Mouse (Mus musculus) skeletal muscle tissue, postnatal 0 days (tissue): ENCODE results near the gene Abcd1. TPM values are rescaled to one million over a fixed set of nuclear protein-coding genes. Genes with fewer than 3 reads are reported as not detected.

Source experiments
- polyA plus RNA-seq: library from polyadenylated mRNA; unstranded; fragments of >200 nt; fragmentation: Nextera tagmentation; extraction: Ambion mirVana; gene quantifications from 2 replicates; pipeline ENCODE4 v1.2.1, GENCODE M21; 2015

Abcd1 gene
- 16.4 and 17.3 TPM in 2 replicates for polyA plus RNA-seq

DNA sequence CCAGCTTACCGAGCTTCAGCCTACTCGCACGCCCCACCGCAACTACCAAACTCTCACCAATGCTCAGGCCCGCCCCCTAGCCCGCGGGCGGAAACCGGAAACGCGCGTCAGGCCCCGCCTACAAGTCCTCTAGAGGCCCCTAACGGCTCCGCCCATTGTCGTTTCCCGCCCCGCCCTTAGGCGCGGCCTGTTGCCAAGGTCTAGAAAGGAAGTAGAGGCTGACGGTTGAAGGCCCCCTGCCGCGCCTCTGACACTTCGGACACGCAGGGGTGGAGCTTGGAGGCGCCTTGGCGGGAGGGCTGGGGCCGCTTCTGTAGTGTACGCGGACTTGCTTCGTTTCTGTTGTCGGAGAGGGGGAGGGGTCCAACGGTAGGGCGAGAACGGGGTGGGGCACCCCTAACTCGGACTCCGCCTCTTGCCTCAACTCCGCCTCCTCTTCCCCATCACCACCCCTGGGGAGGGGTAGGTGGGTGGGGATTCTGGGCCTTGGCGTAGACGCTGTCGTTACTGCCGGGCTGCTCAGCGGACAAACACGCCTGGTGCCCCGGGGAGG, at the start of gene Abcd1, which contains the start of gene Bcap31:
Gene Abcd1 (plus strand): TSS at position 489 of the 553 bp plus-strand sequence.
Gene Bcap31 (minus strand): TSS at position 67 of the 553 bp plus-strand sequence.

DNA sequence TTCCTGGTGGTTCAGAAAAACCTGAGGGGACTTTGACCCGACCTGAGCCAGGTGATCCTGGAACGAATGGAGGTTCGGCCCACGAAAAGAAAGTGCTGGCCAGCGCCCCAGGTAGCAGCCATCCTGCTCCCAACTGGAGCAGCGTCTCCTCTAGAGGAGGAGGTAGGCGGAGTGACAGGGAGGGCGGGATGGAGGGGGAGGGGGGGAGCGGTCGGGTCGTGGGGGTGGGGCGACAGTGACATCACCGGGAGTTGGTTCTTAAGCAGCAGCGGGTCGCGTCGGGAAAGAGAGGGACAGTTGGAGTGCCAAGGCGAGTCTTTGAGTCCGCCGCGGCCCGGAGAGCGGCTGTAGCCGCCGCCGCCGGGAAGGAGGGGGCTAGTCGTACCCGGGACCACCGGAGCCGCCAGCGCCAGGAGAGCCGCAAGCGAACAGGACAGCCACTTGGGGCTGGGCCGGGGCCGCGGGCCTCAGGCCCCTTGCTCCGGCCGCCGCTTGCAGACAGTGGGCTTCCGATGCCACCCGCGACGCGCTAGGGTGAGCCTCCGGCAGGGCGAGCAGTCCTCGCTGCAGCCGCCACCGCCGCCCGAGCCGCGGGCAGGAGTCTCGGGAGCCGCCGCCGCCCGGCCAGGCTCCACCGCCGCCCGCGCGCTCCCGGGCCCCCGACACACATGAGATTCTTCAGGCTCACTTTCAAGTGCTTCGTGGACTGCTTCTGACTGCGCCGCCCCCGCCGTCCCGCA, 43.3 kb upstream of the Abcd1 start, which contains the start of gene Slc6a8:
Gene Slc6a8 (plus strand): TSS at position 272 of the 740 bp plus-strand sequence.

DNA sequence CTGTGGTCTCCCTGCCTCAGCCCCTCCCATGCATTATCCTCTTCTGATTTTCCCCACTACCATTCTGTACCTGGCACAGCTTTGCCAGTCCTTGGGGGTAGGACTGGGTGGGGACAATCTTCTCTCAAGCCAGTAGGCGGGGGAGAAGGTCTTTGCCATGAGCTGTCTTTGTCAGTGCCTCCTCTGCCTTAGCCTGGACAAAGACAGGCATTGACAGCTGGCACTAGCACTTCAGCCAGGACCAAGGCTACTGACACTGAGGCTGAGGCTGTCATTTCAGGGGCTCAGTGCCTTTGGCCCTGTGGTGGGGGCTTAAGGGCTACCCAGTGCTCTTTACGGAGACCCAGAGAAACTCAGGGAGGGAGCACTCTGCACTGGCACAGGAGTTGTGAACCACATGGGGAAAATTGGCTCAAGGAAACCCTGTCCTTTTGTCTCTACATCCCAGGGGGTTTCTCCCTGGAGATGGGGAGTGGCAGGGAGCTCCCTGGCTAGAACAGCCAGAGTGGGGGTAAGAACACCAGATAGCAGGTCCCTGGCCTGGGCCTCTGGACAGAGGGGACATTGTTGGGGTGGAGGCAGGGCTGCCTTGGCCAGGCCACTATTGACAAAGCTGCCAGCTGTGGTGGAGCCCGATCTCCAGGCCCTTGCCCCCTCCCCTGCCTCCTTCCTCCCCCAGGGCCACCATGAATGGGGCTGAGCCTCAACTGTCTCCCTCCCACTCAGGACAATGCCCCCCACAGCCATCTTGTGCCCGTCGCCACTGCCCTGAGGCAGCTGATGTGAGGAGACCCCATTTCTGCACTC, 40.1 kb downstream of the Abcd1 start, which contains the start of gene Plxnb3:
Gene Plxnb3 (plus strand): TSS at position 757 of the 807 bp plus-strand sequence.

DNA sequence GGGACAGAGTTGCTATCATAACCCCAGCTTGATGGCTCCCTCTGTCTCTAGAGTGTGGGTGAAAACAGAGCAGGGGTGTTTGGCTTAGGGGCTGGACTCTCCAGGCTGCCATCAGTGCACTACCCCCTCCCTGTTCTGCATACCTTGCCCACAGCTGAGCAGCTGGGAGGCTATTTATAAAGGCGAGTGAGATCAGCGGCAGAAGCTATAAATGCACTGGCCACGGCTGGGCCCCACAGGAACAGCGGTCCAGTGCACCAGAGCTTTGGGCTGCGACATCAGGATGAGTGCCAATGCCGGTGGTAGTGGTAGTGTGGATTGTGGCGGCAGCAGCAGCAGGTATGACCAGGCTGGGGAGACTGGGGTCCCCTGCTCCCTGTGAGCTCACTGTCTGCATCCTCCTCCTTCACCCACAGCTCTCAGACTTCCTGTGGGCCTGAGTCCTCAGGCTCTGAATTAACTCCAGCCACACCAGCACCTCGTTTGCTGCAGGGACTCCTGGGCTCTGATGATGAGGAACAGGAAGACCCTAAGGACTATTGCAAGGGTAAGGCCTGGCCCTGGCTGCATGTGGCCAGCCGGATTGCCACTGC, 57.9 kb downstream of the Abcd1 start, which contains the start of gene Srpk3:
Gene Srpk3 (plus strand): TSS at position 238 of the 593 bp plus-strand sequence.

DNA sequence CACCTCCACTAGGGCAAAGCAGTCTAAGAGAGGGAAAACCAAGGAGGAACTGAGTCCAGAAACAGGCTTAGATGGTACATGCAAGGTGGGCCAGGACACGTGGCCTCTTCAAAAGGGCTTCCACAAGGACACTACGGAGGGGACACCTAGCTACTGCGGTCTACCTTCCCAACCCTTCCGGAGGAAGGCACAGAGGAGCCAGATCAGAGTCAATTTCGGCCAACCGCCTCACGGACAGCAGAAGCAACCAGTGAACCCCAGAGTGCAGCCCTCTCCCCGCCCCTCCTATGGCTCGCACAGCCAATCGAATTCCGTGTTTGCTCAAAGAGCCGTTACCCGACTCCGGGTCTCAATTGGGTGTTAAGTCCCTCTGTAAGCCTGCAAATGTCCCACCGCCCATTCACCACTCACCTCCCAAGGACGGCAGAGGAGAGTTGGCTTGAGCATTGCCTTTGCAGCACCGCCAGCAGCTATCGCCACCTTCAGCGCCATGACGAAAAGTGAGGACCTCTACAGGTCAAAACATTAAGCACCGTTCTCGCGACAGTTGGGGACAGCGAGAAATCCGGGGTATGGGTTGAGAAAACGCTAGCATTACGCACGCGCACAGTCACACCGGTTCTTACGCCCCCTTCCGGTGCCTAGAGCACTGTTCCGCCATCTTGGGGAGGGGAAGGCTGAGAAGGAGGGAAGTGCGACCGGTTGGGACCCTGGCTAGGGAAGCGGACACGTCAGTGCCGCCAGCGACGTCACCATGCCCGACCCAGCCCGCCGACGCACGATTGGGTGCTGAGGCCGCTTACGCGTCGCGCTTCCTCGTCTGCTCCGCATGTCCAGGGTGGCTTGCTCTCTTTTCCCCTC, 70.2 kb downstream of the Abcd1 start, which contains the start of the genes Idh3g and Ssr4:
Gene Idh3g (minus strand): TSS at position 534 of the 861 bp plus-strand sequence.
Gene Ssr4 (plus strand): TSS at position 665 of the 861 bp plus-strand sequence.

Other genes starting within 250 kb of the Abcd1 start
- gene Bgn, start 233.0 kb upstream of the Abcd1 start, polyA plus RNA-seq = 103 and 135 TPM in 2 replicates
- gene Atp2b3, start 213.5 kb upstream of the Abcd1 start, polyA plus RNA-seq = 3.7 and 4.4 TPM in 2 replicates
- 0.13 and 0.45 TPM in 2 replicates for gene Dusp9, start 77.2 kb upstream of the Abcd1 start, polyA plus RNA-seq
- 12.1 and 13.1 TPM in 2 replicates for gene Pnck, start 56.5 kb upstream of the Abcd1 start, polyA plus RNA-seq
- 7.4 and 9.1 TPM in 2 replicates for gene Slc6a8, start 43.4 kb upstream of the Abcd1 start, polyA plus RNA-seq
- gene Bcap31, start 422 bp upstream of the Abcd1 start, polyA plus RNA-seq = 128 and 207 TPM in 2 replicates
- gene Plxnb3, start 40.5 kb downstream of the Abcd1 start, polyA plus RNA-seq = 1.3 and 1.6 TPM in 2 replicates
- gene Srpk3, start 57.8 kb downstream of the Abcd1 start, polyA plus RNA-seq = 218 and 242 TPM in 2 replicates
- 282 and 317 TPM in 2 replicates for gene Idh3g, start 70.3 kb downstream of the Abcd1 start, polyA plus RNA-seq
- gene Ssr4, start 70.4 kb downstream of the Abcd1 start, polyA plus RNA-seq = 163 and 171 TPM in 2 replicates
- gene Pdzd4, start 108.4 kb downstream of the Abcd1 start, polyA plus RNA-seq = 0.16 and 0.26 TPM in 2 replicates
- 0.10 TPM in 1 of 2 replicates, not detected in the other for gene Avpr2, start 175.5 kb downstream of the Abcd1 start, polyA plus RNA-seq
- 0.58 and 0.63 TPM in 2 replicates for gene L1cam, start 179.5 kb downstream of the Abcd1 start, polyA plus RNA-seq
- gene Arhgap4, start 205.3 kb downstream of the Abcd1 start, polyA plus RNA-seq = 0.77 and 2.1 TPM in 2 replicates
- gene Naa10, start 205.3 kb downstream of the Abcd1 start, polyA plus RNA-seq = 94.8 and 99.2 TPM in 2 replicates
- 18.0 and 21.0 TPM in 2 replicates for gene Renbp, start 214.3 kb downstream of the Abcd1 start, polyA plus RNA-seq
- gene Hcfc1, start 249.8 kb downstream of the Abcd1 start, polyA plus RNA-seq = 20.1 and 20.3 TPM in 2 replicates